Mouse (Mus musculus) ZHBTc4 (cell line): ENCODE results near the gene Akt2.
"Not testable (repeated sequence)": the region's sequence is repeated elsewhere in the genome, so short reads cannot be mapped to it uniquely, and the experiment has no call there.

Source experiments
- DNase-seq: peaks from one replicate; pipeline ENCODE4 v3.0.0-alpha.2; 2011; ENCODE audit warnings: low read depth, low spot score

The Akt2 gene

DNA sequence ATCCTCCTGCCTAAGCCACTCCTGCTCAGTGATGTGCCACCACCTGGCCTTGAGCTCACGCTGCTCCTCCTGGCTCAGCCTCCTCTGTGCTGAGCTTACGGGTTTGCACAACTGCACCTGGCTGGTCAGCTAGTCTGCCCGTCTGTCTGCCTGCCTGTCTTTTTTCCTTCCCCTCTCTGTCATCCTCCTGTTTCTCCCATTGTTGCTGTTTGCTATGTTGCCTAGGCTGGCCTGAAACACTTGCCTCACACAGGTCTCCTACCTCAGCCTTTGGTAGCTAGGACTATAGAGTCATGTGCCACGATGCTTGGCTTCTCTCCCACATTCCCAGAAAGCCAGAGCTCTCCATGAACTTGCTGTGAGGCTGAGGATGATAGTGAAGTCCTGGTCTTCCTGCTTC lies 21.6 kb downstream of the Akt2 start:
- DNase-seq, result no peak

DNA sequence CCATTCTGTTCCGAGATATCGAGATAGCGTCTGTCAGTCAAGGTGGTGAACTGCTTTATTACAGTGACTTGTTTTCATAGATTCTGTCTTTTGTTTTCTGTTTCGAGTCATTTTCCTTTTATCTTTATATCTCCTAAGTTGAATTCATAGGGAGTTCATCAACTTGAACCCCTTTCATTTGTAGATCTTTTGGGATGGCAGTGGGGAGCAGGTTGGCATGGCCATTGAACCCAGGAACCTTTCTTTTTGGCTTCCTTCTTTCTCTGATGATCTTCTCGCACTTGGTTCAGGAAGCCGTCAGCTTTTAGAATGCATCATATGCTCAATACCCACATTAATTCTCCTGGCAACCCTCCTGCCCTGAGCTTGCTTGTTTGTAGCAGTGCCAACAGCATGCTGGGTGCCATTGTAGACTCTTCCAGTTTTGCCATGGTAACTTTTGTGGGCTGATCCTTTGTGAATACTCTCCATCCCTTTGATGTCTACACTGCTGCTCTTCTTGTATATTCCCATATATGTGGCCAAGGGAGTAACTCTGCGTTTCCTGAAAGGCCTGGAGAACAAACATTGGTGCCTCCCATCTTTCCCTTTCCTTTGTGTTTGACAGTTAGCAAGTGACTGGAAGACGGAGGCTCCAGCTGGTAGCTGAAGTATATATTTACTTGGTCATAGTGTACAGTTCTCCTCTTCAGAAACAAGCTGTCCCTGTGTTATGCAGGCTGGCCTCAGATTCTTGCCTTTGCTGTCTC lies 22.6 kb downstream of the Akt2 start:
- no peak for DNase-seq

DNA sequence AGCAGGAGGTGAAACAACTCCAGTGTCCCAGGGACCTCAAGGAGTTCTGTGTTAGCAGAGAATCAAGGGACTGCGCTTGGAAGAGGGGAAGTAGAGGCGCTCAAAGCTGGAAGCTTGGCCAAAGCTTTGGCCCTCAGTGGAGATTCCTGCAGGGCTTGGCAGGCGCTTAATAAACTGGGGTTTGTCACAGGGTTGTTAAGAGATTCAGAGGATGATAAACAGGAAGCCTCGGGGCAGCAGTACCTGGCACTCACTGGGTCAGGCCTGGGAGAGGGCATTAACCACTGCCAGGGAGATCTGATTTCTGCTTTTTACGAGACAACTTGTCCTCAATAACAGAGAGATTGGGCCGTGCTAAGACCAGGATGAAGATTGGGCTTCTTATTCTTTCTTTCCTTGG lies 29.7 kb downstream of the Akt2 start:
- DNase-seq, result no peak

DNA sequence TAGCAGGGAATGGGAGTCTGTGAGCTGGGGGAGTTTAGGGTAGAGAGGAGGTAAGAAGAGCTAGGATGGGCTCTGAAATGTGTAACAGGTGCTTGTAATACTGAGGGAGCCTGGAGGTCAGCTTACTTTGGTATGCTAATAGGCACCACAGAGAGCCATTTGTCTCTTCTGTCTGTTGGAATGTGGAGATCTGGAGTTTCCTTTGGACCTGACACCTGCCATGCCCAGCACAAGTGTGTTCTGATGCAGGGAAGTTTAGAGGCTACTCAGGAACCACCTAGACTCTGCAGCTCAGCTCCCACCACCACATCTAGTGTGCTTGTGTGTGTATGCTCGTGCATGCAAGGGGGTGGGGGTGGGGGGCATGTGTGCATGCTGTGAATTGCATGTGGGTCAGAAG lies 30.9 kb downstream of the Akt2 start:
- DNase-seq, result peak; percentile 92

DNA sequence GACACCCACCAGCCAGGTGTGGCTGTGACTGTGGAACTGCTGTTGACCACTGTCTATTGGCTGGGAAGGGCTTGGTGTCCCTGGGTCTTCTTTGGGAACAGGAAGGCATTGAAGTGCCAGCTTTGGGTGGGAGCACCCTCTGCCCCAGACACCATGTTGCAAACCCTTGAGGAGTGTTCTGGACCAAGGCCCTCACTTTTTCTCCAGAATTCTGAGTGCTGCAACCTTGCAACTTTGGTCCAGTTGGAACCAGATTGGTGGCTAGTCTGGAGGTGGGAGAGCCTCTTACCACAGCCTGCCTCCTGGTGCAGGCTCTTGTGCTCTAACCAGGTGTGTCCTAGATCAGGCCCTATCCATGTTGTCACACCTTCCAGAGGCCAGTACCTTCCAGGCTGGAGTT lies 33.6 kb downstream of the Akt2 start:
- DNase-seq, result peak; percentile 18

DNA sequence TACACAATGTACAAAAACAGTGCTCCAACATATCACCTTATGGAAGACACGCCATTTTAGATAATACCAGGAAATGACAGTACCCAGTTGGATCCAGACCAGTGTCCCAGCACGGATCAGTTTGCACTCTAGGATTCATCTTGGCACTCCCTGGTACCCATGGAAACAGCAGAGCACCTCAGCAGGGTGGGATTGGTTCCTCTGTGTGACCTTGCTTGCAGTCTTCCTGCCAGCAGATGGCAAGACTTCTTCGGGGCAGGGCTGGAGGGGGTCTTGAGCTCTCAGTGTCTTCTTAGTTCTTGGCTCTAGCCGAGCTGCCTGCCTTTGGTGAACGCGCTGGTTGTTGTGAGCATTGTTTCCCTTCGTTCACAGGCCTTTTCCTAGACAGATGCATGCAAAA lies 36.4 kb downstream of the Akt2 start:
- DNase-seq, result peak; percentile 47

DNA sequence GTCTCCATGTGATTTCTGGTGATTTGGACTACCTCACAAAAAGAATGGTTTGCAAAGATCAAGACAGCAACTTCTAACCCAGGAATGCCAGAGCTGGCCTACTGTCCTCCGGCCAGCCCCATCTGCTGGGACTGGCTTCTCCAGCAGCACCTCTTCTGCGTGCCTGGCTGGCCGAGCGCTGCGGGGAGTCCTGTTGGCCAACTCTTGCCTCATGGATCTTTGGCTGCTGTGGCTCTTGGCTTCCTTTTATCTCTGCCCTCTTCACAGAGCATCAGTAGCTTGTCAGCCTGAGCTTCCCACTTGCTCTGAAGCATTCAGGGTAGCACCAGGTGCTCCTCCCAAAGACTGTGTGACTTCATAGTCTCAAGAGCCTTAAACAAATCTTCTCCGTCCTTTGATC lies 36.8 kb downstream of the Akt2 start:
- DNase-seq, result no peak

DNA sequence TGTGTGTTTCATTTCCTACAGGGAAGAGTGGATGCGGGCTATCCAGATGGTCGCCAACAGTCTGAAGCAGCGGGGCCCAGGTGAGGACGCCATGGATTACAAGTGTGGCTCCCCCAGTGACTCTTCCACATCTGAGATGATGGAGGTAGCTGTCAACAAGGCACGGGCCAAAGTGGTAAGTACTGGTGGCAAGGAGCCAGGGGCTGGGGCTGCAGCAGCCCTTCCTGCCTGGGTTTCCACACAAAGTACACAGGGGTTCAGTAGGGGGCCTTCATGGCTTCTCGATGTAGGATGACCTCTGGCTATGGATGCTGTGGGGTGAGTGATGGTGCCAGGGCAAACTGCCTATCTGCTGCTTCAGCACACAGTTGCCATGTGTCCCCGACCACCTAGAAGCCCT lies 37.5 kb downstream of the Akt2 start:
- DNase-seq, result not testable (repeated sequence)

DNA sequence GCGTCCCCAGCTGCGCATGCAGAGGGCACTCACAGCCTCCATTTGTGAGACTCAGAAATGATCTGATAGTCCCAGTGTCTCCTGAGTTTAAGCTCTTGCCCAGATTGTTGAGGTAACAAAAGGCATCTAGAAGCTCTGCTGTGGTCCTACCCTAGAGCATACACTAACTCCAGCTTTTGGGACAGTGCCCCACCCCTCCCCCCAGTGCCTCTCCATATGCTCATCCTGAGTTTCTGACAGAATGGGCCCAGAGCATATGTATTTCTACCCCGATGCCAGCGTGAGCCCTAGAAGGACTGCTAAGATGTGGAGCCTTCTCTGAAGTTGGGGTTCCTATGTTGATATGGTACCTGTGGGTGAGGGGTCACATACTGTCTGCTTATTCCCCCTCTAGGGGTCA lies 40.1 kb downstream of the Akt2 start:
- DNase-seq, result no peak

DNA sequence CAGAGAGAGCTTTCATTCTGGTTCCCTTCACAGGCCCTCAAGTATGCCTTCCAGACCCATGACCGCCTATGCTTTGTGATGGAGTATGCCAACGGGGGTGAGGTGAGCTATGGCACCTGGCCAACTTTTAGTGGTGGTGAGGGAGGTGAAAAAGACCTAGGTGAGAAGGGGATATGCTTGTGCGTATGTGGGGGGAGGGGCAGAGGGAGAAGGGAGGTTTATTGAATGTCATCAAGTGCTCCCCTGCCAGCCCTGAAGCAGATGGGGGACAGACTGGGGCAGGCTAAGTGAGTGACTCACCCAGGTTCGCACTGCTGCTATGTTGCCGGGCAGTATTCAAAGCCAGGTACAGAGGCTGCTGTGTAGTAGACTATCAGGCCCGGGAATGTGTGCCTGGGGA lies 41.8 kb downstream of the Akt2 start:
- DNase-seq, result no peak

DNA sequence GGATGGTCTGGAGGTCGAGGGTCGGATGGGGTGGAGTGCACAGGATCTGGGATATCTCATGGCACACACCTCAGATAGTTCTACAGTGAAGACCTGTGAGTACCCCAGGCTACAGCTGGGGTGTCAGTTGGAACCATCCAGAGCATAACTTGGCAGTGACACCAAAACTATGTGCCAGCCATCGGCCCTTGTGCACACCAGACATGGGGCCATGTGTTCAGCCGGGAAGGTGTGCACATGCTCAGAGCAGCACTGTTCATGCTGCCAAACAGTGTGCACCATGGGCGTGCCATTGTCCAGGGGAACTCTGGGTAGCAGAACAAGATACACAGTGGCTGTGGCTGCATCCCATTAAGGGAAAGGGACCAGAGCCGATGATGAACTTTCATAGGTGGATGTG lies 43.3 kb downstream of the Akt2 start:
- DNase-seq, result no peak

DNA sequence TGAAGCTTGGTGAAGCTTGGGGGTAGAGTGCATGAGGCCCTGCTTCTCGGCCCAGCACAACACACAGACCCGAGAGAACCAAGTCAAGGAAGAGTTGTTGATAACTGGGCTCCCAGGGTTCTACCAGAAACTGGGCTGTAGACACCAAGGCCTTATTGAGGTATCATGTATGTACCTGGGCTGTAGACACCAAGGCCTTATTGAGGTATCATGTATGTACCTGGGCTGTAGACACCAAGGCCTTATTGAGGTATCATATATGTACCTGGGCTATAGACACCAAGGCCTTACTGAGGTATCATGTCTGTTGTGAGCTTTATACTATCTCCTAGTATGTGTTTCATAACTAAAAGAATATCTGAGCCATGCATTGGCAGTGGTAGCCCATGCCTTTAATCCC lies 43.7 kb downstream of the Akt2 start:
- not testable (repeated sequence) for DNase-seq

DNA sequence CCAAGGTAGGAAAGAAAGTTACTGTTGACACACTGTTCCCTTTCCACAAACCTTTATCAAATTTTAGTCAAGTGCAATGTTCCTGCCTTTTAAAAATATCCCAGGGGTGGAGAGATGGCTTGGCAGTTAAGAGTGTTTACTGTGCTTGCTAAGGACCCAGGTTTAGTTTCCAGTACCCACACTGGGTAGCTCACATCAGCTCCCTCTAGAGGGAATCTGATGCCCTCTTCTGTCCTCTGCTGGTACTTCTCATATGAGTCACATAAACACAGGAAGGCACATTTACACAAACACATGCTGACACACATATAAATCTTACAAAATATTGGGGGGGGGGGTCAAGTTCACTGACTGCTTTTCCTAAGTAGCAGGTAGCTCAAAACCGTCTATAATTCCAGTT lies 53.1 kb downstream of the Akt2 start:
- peak; percentile 76 for DNase-seq

DNA sequence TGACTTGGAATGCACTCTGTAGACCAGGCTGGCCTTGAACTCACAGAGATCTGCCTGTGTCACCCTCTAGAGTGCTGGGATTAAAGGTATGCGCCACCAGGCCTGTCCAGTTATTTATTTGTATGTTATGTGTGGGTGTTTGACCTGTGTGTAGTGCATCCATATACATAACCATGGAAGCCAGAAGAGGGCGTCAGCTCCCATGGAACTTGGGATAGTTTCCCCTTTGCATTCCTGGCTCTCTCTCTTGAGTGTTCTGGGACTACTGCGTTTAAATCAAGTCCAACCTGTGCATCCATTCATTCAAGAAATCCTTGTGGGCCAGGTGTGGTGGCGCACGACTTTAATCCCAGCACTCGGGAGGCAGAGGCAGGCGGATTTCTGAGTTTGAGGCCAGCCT lies 55.2 kb downstream of the Akt2 start:
- DNase-seq, result peak; percentile 87

DNA sequence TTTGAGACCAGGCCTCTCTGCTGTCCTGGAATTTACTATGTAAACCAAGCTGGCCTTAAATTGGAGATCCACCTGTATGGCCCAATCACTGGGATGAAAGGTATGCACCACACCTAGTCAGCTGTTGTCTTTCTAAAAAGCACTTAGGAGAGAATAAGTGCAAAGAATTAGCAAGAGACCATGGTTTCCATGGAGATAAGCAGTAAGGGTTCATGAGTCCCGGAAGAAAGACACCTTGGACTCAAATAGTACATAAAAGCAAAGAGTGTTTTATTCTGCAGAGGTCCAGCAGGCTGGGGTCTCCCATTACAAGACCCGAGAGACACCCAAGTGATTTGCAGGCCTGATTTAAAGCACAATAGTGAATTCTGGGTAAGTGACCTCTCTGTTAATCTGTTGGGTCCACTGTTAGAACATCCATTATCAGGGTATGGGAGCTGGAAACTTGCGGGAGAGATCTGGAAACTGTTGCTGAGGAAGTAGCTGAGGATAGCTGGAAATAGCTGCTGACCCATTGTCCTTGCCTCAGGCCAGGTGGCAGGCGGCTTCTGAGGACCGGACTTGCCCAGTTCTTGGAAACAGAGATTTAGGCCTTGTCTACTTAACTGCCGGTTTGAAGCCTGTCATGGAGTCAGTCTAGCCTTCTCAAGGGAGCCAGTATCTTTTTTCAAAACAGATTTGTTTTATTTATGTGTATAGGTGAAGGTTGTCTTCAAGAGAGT lies 56.1 kb downstream of the Akt2 start:
- peak; percentile 75 for DNase-seq

DNA sequence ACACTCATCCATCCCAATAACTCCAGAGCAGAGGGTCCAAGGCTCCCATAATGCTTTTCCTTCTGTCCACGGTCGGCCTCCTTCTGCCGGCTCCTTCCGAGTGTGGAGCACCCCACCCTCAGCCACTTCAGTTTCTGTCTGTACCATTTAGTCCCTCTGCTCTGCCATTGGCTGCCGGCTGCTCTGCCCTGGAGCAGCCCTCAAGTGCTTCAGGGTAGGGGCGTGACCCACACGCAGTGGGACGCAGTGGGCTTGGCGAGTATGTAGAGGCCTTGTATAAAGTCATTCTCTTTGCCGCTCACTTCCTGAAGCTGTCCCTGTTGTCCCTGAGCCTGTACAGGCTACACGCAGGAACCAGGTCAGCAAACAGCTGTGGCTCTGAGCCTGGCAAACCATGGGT lies 58.4 kb downstream of the Akt2 start:
- peak; percentile 96 for DNase-seq

DNA sequence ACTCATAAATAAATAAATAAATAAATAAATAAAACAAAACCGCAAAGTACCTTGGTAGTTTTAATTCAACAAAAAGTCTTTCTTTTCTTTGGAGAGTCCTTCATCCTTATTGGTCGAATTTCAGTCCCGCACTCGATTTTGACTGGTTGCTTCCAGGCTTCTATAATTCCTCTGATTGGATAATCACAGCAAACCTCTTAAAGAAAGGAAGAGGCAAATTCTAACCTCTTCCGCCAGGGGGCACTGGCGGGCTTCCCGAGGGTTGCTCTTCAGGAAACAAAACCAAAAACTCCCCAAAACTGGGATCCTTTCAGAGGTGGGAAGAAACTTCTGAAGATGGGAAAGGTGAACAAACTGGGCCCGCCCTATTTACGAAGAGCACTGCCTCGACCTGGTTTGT lies 59.6 kb downstream of the Akt2 start:
- peak; percentile 96 for DNase-seq

DNA sequence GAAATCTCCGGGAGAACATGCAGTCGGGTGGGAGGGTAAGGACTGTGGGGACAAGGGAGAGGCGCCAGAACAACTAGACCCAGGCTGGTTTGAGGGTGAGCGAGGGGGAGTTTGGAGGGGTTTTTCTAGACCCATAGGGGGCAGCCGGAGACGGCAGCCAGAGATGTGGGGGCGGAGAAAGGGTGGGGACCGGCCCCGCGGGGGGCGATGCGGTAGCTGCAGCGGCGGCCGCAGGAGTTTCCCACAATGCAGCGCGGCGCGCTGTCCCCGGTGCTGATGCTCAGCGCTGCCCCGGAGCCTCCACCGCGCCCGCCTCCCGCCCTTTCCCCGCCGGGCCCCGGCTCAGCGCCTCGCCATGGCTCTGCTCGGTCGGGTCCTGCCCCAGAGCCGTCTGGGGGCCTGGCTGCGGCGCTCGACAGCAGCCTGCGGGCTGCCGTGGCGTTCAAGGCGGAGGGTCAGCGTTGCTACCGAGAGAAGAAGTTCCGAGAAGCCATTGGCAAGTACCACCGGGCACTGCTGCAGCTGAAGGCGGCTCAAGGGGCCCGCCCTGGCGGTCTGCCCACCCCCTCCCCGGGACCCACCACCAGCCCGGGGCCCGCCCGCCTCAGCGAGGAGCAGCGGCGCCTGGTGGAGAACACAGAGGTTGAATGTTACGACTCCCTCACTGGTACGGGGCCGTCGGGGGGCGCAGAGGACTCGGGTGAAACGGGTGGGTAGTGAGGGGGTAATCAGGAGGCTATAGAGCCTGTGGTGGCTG lies 62.5 kb downstream of the Akt2 start, which contains the start of gene Ttc9b:
Ttc9b (plus strand) TSS at position 235 of the 757 bp plus-strand sequence.
- DNase-seq, result peak; percentile 87

DNA sequence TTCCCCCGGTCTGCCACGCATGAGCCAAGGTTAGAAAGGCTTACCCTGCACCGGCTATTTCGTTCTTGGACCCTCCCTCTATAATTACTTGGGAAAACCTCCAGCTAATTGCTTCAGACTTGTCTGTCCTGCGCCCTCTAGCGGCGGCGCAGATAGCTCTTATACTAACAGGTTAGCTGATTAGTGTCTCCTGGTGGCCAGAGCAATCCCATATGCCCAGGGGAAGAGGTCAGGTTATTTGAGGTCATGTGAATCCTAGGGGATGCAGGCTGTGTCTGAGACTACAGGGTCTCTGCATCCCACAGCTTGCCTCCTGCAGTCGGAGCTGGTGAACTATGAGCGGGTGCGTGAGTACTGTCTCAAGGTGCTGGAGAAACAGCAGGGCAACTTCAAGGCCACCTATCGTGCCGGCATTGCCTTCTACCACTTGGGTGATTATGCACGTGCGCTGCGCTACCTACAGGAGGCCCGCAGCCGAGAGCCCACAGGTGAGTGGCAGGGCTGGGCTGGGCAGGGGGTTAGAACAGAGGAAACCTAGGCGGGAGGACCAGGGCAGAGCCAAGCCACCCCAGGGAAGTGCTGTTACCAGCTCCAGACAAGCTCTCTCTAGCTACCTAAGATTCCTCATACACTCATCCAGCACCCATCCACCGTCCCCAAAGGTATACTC lies 63.4 kb downstream of the Akt2 start:
- peak; percentile 82 for DNase-seq

DNA sequence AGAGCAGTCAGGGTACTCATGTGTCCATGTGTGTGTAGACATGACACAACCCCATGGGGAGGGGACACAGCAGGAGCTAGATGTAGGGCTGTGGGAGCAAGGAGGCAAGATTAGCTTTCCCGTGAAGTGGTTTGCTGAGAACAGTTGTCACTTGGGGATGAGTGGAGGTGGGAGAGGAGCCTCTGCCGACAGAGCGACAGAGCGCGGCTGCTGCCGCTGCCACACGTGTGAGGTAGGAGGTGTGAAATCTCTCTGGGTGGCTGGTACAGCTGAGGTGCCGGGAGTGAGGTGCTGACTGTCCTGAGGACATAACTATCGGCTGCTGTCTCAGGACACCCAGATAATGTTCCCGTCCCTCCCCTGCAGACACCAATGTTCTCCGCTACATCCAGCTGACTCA lies 64.2 kb downstream of the Akt2 start:
- no peak for DNase-seq

DNA sequence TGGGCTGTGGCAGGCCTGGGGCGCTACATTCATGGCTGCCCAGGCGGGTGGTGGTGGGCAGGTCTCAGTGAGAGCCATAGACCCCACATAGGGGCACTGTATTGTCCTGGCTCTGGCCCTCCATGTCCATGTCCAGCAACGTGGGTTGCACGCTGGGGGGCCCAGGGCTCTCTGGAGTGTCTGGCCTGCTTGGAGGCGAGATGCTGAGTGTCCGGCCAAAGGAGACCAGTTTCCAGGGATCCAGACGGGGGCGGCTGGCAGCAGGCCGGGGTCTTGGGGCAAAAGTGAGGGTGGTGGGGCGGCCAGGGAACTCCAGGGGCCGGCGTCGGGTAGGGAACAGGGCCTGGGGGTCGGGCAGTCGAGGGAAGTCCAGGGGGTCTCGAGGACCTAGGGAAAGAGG lies 65.2 kb downstream of the Akt2 start:
- DNase-seq, result no peak

DNA sequence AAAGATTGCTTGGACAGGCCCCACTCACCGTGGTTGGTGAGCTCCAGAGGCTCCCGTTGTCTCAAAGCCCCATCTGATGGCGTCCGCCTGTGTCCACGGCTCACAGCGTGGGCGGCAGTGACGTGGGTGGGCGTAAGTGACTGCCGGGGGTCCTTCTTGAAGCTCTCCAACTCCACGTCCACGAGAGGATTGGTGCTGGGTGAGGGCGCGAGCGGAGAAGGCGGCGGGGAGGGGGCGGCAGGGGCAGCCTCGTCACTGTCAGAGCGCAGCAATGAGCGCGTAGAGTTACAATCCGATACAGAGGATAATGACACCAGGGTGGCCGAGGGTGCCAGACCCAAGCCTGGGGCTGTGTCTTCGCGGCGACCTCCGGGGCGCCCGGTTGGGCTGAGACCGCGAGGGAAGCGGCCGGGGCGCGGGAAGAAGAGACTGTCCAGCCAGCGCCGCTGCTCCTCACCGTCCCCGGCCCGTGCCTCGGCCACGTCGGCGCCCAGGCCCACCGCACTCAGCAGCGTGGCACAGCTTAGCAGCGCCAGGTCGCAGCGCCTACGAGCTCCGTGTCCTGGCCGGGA lies 66.6 kb downstream of the Akt2 start:
- peak; percentile 37 for DNase-seq
